Mouse (Mus musculus) midbrain, embryonic 13.5 days (tissue): ENCODE measurements around the gene Ppp1r15b. TPM values are rescaled to one million over a fixed set of nuclear protein-coding genes. Genes with fewer than 3 reads are reported as not detected.

Experiments used
- ATAC-seq: fragments of 200-750 bp; cut with Nextera tagmentation; 2 replicates; pipeline ENCODE4 v1.8.0; 2017; ENCODE audit warnings: mild to moderate bottlenecking, moderate TSS enrichment, moderate library complexity
- H3K27ac ChIP-seq: fragments of 300-500 bp; sonication (generic); 2 replicates; pipeline ENCODE4 v1.5.1; 2015; ENCODE audit warnings: inconsistent platforms, mild to moderate bottlenecking, moderate library complexity
- H3K27me3 ChIP-seq: fragments of 300-500 bp; sonication (generic); 2 replicates; pipeline ENCODE4 v1.6.1; 2015; ENCODE audit warnings: mild to moderate bottlenecking, inconsistent platforms
- H3K36me3 ChIP-seq: fragments of 300-500 bp; sonication (generic); 2 replicates; pipeline ENCODE4 v1.6.1; 2015; ENCODE audit warnings: mild to moderate bottlenecking, inconsistent platforms
- H3K4me1 ChIP-seq: fragments of 300-500 bp; sonication (generic); replicated peaks from 2 replicates; pipeline ENCODE4 v1.6.1; 2015; ENCODE audit warnings: inconsistent platforms
- H3K4me2 ChIP-seq: fragments of 300-500 bp; sonication (generic); replicated peaks from 2 replicates; pipeline ENCODE4 v1.6.1; 2015; ENCODE audit warnings: moderate library complexity, mild to moderate bottlenecking, inconsistent platforms
- H3K4me3 ChIP-seq: fragments of 300-500 bp; sonication (generic); replicated peaks from 2 replicates; pipeline ENCODE4 v1.5.1; 2015; ENCODE audit warnings: mild to moderate bottlenecking, inconsistent platforms
- H3K9ac ChIP-seq: fragments of 300-500 bp; sonication (generic); replicated peaks from 2 replicates; pipeline ENCODE4 v1.6.1; 2015; ENCODE audit warnings: mild to moderate bottlenecking, inconsistent platforms
- H3K9me3 ChIP-seq: fragments of 300-500 bp; sonication (generic); 2 replicates; pipeline ENCODE4 v1.6.1; 2016; ENCODE audit warnings: mild to moderate bottlenecking, inconsistent platforms
- WGBS: fragments of 180-500 bp; shearing (Covaris S2); methylation state at CpG from one replicate; pipeline ENCODE4 v1.1.7; 2015; 5-methylcytosine and 5-hydroxymethylcytosine counted together
- polyA plus RNA-seq: library from polyadenylated mRNA; unstranded; fragments of >200 nt; fragmentation: Nextera tagmentation; extraction: Ambion mirVana; gene quantifications from 2 replicates; pipeline ENCODE4 v1.2.1, GENCODE M21; 2015

Ppp1r15b gene
- polyA plus RNA-seq, 1 experiment from 2014 or later, result 33.2 TPM

DNA sequence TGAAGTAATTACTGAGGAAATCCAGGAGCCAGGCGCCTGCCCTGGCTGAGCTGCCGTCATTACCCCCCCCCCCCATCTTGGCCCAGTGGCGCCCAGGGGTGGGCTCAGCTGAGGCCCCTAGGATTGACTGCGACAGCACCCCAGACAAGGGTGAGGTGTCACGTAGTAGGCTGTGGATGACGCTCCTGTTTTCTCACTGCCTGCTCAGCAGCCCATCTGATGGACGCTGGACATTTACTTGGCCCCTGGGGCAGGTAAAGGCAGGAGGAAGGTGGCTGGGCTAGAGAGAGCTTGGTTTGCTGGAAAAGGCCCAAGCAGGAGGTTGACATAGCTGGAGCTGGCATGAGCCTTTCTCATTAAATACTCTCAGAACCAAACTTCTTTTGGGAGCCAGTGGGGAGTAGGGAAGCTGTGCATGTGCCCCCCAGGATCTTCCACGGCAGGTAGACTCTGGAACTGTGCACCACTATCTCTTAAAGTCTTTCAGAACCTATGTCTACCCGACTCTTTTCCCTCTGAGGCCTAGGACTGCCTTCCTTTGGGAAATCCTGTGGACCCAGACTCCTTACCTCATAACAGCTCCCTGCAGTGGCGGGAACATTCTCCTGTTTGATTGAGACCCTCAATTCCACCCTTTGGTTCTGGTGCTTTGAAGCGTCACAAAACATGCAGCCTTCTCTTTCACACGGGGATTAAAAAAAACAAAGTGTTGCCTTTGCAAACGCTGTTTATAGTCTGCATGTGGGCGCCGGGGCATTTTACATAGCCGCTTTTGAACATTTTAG is 52.4 kb downstream of the Ppp1r15b start:
- peaks cover 58% of the 10 kb centered on the region for H3K4me1 ChIP-seq
- 5% methylated on average over 16 of the region's 16 CpGs for WGBS

GRCm38 (mm10) chr1:133187948-133188680 is 57.2 kb downstream of the Ppp1r15b start:
- WGBS, result 2% methylated on average over 4 of the region's 4 CpGs
- H3K4me1 ChIP-seq, result peaks cover 75% of the 10 kb centered on the region
- H3K9ac ChIP-seq, result peak overlapping the region; percentile 37; the same call in 1 of the 2 replicates

More for the DNA sequence above, 52.4 kb downstream of the Ppp1r15b start:
- H3K9ac ChIP-seq, result peak overlapping the region; percentile 92
- H3K9me3 ChIP-seq, result no peaks in the 10 kb centered on the region
- no peaks in the 10 kb centered on the region for H3K27me3 ChIP-seq
- ATAC-seq, result peak; percentile 28
- H3K27ac ChIP-seq, result peak overlapping the region; percentile 98
- H3K36me3 ChIP-seq, result no peaks in the 10 kb centered on the region
- H3K4me3 ChIP-seq, result peak overlapping the region; percentile 81
- peak overlapping the region; percentile 81 for H3K4me2 ChIP-seq

DNA sequence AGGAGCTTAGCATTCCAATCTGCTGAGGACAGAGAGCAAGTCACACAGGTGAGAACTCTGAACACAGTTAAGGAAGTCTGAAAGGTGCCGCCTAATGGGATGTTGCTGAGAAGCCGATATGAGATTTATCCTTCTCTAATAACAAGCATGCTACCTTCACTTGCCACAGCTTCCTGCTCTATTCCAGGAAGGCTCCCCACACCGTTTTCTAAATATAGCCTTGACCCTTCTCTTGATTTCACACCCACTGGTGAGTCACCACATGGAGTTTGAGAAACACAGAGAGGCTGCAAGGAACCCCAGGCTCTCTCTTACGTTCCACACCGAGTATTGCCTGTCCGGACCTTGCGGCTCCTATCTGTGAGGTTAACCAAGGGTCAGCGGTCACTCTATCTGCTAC is 57.8 kb downstream of the Ppp1r15b start:
- Histone ChIP-seq H3K4me1 (peaks cover 75% of the 10 kb centered on the region), H3K9ac (peak overlapping the region; percentile 37; the same call in 1 of the 2 replicates), H3K9me3 (no peaks in the 10 kb centered on the region), H3K27me3 (no peaks in the 10 kb centered on the region), H3K4me3 (no peak overlapping the region), H3K36me3 (peaks cover 8% of the 10 kb centered on the region), H3K4me2 (peak overlapping the region; percentile 44), H3K27ac (peak overlapping the region; percentile 93)
- 82% methylated on average over 8 of the region's 8 CpGs for WGBS
- ATAC-seq, result no peak

More at GRCm38 (mm10) chr1:133187948-133188680, 57.2 kb downstream of the Ppp1r15b start:
- Histone ChIP-seq H3K4me2 (peak overlapping the region; percentile 44), H3K27ac (peak overlapping the region; percentile 93), H3K36me3 (peaks cover 8% of the 10 kb centered on the region), H3K4me3 (no peak overlapping the region), H3K9me3 (no peaks in the 10 kb centered on the region), H3K27me3 (no peaks in the 10 kb centered on the region)
- ATAC-seq, result peak; percentile 93

Other genes with a start within 250 kb of the Ppp1r15b start
- gene Mdm4, start 100.6 kb upstream of the Ppp1r15b start, polyA plus RNA-seq, result 42.3 and 46.1 TPM in 2 replicates
- gene Pik3c2b, start 85.5 kb upstream of the Ppp1r15b start, polyA plus RNA-seq, result 14.6 and 17.0 TPM in 2 replicates
- 25.4 and 28.5 TPM in 2 replicates for gene Plekha6, start 33.1 kb downstream of the Ppp1r15b start, polyA plus RNA-seq
- not detected in 2 replicates for gene Golt1a, start 178.7 kb downstream of the Ppp1r15b start, polyA plus RNA-seq
- gene Kiss1, start 190.7 kb downstream of the Ppp1r15b start, polyA plus RNA-seq, result not detected in 2 replicates
- gene Ren1, start 219.4 kb downstream of the Ppp1r15b start, polyA plus RNA-seq, result not detected in 2 replicates
- 7.3 and 7.6 TPM in 2 replicates for gene Etnk2, start 232.4 kb downstream of the Ppp1r15b start, polyA plus RNA-seq